Mouse (Mus musculus) heart, embryonic 11.5 days (tissue): ENCODE data around the gene Dqx1. TPM values are rescaled to one million over a fixed set of nuclear protein-coding genes. Genes with fewer than 3 reads are reported as not detected.

Experiments used
- ATAC-seq: fragments of 200-750 bp; cut with Nextera tagmentation; replicated peaks from 2 replicates; pipeline ENCODE4 v1.8.0; 2017; ENCODE audit warnings: moderate library complexity; ENCODE audit not compliant: insufficient number of reproducible peaks, low FRiP score, low TSS enrichment
- H3K27ac ChIP-seq: fragments of 300-500 bp; sonication (generic); 2 replicates; pipeline ENCODE4 v1.5.1; 2014; ENCODE audit warnings: mild to moderate bottlenecking, low read depth, low read length
- H3K27me3 ChIP-seq: fragments of 300-500 bp; sonication (generic); 2 replicates; pipeline ENCODE4 v1.6.1; 2014; ENCODE audit warnings: mild to moderate bottlenecking, low read length, mixed read lengths; ENCODE audit not compliant: control insufficient read depth, insufficient read depth
- H3K36me3 ChIP-seq: fragments of 300-500 bp; sonication (generic); 2 replicates; pipeline ENCODE4 v1.6.1; 2014; ENCODE audit warnings: mild to moderate bottlenecking, low read length, moderate library complexity, mixed read lengths; ENCODE audit not compliant: control insufficient read depth, insufficient read depth
- H3K4me1 ChIP-seq: fragments of 300-500 bp; sonication (generic); 2 replicates; pipeline ENCODE4 v1.6.1; 2014; ENCODE audit warnings: low read length; ENCODE audit not compliant: control insufficient read depth, insufficient read depth
- H3K4me2 ChIP-seq: fragments of 300-500 bp; sonication (generic); 2 replicates; pipeline ENCODE4 v1.6.1; 2014; ENCODE audit warnings: mild to moderate bottlenecking, moderate library complexity
- H3K4me3 ChIP-seq: fragments of 300-500 bp; sonication (generic); 2 replicates; pipeline ENCODE4 v1.5.1; 2014; ENCODE audit warnings: low read depth, low read length
- H3K9ac ChIP-seq: fragments of 300-500 bp; sonication (generic); 2 replicates; pipeline ENCODE4 v1.6.1; 2014; ENCODE audit warnings: mild to moderate bottlenecking, low read depth, low read length, moderate library complexity
- H3K9me3 ChIP-seq: fragments of 300-500 bp; sonication (generic); replicated peaks from 2 replicates; pipeline ENCODE4 v1.6.1; 2016; ENCODE audit warnings: low read length; ENCODE audit not compliant: control insufficient read depth
- WGBS: fragments of 180-500 bp; shearing (Covaris S2); extraction: QIAGEN DNeasy Blood & Tissue Kit; methylation state at CpG from one replicate; pipeline ENCODE4 v1.1.7; 2014; ENCODE audit not compliant: insufficient replicate concordance; 5-methylcytosine and 5-hydroxymethylcytosine counted together
- polyA plus RNA-seq: library from polyadenylated mRNA; unstranded; fragments of >200 nt; fragmentation: Nextera tagmentation; extraction: Ambion mirVana; gene quantifications from 2 replicates; pipeline ENCODE4 v1.2.1, GENCODE M21; 2014

Gene Dqx1
- polyA plus RNA-seq, 1 experiment from 2014 or later, result 0.24 TPM

DNA sequence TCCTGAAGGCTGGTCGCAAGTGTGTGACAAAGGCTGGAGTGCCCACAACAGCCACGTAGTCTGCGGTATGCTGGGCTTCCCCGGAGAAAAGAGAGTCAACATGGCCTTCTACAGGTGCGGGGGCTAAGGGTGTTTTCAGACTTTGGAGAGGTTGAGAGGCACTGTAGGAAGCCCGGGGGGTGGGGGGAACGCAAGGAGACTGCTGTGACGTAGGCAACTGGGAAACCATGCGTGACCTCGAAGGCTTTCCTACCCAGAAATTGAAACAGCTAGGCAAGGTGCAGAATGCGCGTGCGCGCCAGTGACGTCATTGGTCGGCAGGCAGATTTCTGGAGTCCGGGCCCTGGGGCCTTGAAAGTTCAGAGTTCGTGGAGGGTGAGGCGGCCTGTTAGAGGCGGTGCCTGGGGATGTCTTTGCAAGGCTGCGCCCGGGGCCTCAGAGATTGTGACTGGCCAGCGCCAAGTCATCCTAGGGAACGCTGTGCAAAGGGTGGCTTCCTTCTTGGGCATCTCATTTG, 19.1 kb upstream of the Dqx1 start:
- H3K4me2 ChIP-seq, result peak overlapping the region; percentile 47
- no peaks in the 10 kb centered on the region for H3K36me3 ChIP-seq
- H3K4me3 ChIP-seq, result peak overlapping the region; percentile 14
- peak; percentile 71 for ATAC-seq
- whole genome bisulfite sequencing, result 10% methylated on average over 24 of the region's 24 CpGs
- H3K27me3 ChIP-seq, result peaks cover 27% of the 10 kb centered on the region
- no peak overlapping the region for H3K27ac ChIP-seq
- H3K9me3 ChIP-seq, result no peaks in the 10 kb centered on the region
- no peak overlapping the region; the same call in 1 of the 2 replicates for H3K9ac ChIP-seq
- H3K4me1 ChIP-seq, result peaks cover 17% of the 10 kb centered on the region

DNA sequence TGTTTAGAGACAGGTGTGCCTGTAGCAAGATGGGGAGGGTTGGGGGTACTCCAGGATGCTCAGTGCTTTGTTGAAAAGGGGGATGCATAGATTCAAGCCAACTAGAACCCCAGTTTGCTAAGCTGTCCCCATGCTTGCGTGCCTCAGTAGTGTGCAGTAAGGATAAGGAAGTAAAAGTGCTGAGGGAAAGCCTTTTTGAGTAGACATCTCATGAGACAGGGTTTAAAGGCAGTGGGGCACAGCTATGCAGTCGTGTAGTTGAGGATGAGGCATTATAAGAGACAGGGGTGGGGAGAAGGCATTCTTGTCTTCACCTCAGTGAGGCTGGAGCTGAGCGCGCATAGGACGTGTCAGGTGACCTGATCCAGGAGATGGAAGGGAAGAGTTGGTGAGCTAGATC, 17.0 kb upstream of the Dqx1 start:
- H3K9me3 ChIP-seq, result no peaks in the 10 kb centered on the region
- 75% methylated on average over 5 of the region's 5 CpGs for WGBS
- no peak overlapping the region for H3K4me3 ChIP-seq
- no peak overlapping the region for H3K27ac ChIP-seq
- no peak overlapping the region for H3K9ac ChIP-seq
- ATAC-seq, result no peak
- peaks cover 16% of the 10 kb centered on the region for H3K27me3 ChIP-seq
- H3K36me3 ChIP-seq, result no peaks in the 10 kb centered on the region
- H3K4me1 ChIP-seq, result peaks cover 15% of the 10 kb centered on the region
- no peak overlapping the region for H3K4me2 ChIP-seq

DNA sequence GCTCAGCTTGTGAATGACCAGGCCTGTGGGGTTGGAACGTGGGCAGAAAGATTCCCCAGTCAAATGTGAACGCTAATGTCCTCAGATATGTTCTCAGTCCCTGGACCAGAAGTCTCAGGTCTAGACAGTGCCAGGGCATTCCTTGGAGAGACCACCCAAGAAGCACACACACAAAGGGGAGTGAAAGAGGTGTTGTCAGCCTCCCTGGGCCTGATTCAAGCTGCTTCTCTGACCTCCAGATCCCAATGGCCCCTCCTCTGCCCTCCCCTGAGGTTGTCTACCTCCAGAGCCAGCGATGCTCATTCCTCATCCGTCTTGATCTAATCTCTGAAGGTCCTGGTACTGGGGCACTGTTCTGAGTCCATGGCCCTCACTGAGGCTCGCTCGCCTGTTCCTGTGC, 14.1 kb upstream of the Dqx1 start:
- no peak overlapping the region for H3K4me2 ChIP-seq
- no peak overlapping the region for H3K4me3 ChIP-seq
- H3K27ac ChIP-seq, result no peak overlapping the region
- ATAC-seq, result no peak
- H3K27me3 ChIP-seq, result peaks cover 11% of the 10 kb centered on the region
- H3K4me1 ChIP-seq, result peaks cover 13% of the 10 kb centered on the region
- no peaks in the 10 kb centered on the region for H3K9me3 ChIP-seq
- H3K9ac ChIP-seq, result no peak overlapping the region
- no peaks in the 10 kb centered on the region for H3K36me3 ChIP-seq
- WGBS, result 54% methylated on average over 6 of the region's 6 CpGs

DNA sequence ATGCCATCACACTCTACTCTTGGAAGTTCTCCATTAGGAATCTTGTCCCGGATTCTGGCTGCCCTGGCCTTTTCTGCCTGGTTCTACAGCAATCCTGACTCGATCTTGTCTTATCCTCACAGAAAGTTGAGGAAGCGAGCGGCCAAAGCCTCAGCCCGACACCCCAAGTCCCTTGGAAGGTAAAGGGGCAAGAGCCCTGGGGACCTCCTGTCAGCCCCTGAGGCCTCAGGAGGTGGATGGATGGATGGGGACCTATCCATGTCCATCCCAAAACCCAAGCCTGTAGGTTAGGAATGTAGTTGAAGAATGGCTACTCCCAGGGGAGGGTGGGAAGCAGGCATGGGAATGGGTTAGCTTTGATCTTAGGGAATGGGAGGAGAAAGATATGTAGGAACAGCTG, 13.7 kb upstream of the Dqx1 start:
- no peak overlapping the region for H3K9ac ChIP-seq
- no peaks in the 10 kb centered on the region for H3K9me3 ChIP-seq
- H3K27me3 ChIP-seq, result peaks cover 15% of the 10 kb centered on the region
- H3K4me1 ChIP-seq, result peaks cover 11% of the 10 kb centered on the region
- H3K4me3 ChIP-seq, result no peak overlapping the region
- H3K27ac ChIP-seq, result no peak overlapping the region
- WGBS, result 76% methylated on average over 5 of the region's 5 CpGs
- H3K4me2 ChIP-seq, result no peak overlapping the region
- no peaks in the 10 kb centered on the region for H3K36me3 ChIP-seq
- no peak for ATAC-seq

DNA sequence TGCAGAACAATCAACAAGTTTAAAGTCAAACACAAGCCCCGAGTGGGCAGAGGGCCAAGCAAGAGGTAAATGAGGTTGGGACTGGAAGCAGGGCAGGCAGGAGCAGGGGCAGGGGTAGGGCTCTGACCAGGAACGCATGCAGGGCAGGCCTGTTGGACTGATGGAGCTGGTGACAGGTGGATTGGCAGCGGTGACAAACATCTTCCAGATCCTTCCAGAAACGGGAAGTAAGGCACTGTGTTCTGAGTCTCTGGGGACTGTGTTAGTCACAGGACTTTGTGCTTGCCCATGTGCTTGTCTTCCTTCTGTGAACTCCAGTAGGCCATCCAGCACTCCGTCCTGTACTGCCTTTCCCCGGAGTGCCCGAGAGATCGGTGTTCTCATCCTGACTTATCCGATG, 12.9 kb upstream of the Dqx1 start:
- Histone ChIP-seq H3K36me3 (no peaks in the 10 kb centered on the region), H3K9ac (no peak overlapping the region), H3K27ac (peak overlapping the region; percentile 54; the same call in 1 of the 2 replicates), H3K27me3 (peaks cover 22% of the 10 kb centered on the region), H3K4me1 (peaks cover 11% of the 10 kb centered on the region), H3K4me3 (no peak overlapping the region), H3K9me3 (no peaks in the 10 kb centered on the region), H3K4me2 (no peak overlapping the region)
- WGBS, result 39% methylated on average over 9 of the region's 9 CpGs
- ATAC-seq, result peak; percentile 68

DNA sequence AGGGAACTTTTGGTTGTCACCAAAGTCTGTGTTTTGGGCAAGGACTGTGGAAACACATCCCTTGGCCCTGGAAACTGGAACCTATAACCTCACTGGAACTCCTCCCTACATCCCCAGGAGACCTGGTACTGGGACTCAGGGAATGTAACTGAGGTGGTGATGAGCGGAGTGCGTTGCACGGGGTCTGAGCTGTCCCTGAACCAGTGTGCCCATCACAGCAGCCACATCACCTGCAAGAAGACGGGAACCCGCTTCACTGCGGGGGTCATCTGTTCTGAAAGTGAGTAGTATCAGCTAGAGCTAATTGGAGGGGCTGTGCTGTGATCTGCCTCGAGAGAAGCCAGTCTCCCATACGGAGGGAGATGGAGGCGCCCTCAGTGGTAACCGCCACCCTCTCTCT, 8.3 kb upstream of the Dqx1 start:
- no peak overlapping the region for H3K4me3 ChIP-seq
- no peak overlapping the region for H3K4me2 ChIP-seq
- peaks cover 10% of the 10 kb centered on the region for H3K4me1 ChIP-seq
- 0 out of 2 replicates have a peak, but pooled peaks cover 3% of the 10 kb centered on the region for H3K36me3 ChIP-seq
- no peak overlapping the region for H3K9ac ChIP-seq
- peaks cover 18% of the 10 kb centered on the region for H3K27me3 ChIP-seq
- WGBS, result 59% methylated on average over 10 of the region's 10 CpGs
- H3K9me3 ChIP-seq, result no peaks in the 10 kb centered on the region
- ATAC-seq, result no peak
- H3K27ac ChIP-seq, result no peak overlapping the region

DNA sequence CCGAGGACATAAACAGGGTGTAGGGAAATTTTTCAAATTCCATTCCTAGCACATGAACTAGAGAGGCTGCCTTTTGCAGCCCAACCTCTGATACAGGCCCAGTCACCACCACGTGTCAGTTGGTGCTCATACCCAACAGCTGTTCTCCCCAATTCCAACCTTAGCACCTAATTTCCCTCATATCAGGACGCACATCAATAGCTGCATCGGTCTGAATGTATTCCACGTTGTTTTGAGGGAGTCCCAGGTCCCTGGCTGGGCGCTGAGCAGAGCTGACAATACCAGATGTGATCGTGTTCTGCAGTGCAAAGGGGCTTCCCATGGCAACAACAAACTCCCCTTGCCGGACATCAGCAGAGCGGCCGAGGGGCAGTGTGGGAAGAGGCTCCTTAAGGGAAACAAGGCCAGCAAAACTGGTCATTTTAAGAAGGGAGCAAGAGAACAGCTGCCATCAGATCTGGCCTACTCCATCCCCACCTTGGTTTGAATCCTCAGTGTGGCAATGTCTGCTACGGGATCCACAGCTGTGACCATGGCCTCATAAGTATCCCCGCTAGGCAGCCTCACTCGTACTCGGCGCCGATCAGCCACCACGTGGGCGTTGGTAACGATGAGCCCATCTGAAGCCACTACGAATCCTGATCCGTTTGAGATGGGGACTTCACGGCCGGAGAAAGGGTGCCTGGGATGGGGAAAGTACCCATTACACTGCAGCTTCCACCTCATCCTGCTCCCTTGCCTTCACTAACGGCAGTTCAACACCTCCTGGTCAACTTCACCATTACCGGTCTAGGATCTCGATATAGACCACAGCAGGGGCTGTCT, 4.3 kb upstream of the Dqx1 start:
- H3K4me3 ChIP-seq, result peak overlapping the region; percentile 96
- peak overlapping the region; percentile 97 for H3K9ac ChIP-seq
- H3K27ac ChIP-seq, result peak overlapping the region; percentile 83
- H3K4me1 ChIP-seq, result peaks cover 17% of the 10 kb centered on the region
- no peak for ATAC-seq
- peak overlapping the region; percentile 81 for H3K4me2 ChIP-seq
- no peaks in the 10 kb centered on the region for H3K9me3 ChIP-seq
- peaks cover 7% of the 10 kb centered on the region; the same call in 1 of the 2 replicates for H3K36me3 ChIP-seq
- H3K27me3 ChIP-seq, result peaks cover 18% of the 10 kb centered on the region
- WGBS, result 2% methylated on average over 26 of the region's 26 CpGs

DNA sequence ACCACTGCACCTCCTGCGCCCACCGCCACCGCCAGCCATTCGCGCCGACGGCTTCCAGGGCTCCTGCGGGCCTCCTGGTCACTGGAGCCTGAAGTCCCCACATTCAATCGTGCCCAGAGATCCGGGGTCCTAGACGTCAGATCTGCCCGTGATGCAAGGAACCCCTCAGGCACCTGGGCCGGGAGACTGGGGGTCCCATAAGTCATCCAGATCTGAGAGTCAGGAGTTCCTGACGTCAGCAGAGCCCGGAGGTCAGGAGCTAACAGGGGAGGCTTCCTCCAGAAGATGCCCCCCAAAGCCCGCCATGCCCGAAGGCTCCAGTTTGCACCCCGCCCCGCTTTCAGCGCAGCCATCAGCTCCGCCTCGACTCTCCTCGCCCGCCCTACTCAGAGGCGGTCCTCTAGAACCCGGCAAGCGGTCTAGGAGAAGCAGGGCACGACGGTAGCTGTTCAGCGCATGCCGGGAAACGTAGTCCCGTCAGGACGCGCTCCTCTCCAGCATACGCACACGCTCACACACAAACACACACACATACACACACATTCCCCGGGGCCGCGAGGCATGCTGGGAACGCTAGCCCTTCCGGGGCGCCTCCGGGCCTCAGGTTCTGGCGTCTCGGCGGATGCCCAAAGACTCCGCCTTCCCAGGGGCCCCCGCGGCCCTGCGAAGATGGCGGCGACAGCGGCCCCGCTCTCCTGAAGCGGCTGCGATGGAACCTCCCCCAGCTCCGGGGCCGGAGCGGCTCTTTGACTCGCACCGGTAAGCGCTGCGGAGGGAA, 3.4 kb upstream of the Dqx1 start, which contains the start of gene Aup1:
Aup1 (plus strand) TSS at position 448 of the 778 bp plus-strand sequence.
- under 1% methylated on average over 63 of the region's 64 CpGs for WGBS
- Histone ChIP-seq H3K4me1 (peaks cover 17% of the 10 kb centered on the region), H3K4me3 (peak within 1 kb of the TSS; percentile 96), H3K9ac (peak within 1 kb of the TSS; percentile 97), H3K27me3 (peaks cover 10% of the 10 kb centered on the region), H3K9me3 (no peaks in the 10 kb centered on the region), H3K4me2 (peak within 1 kb of the TSS; percentile 81), H3K27ac (peak within 1 kb of the TSS; percentile 83), H3K36me3 (peaks cover 7% of the 10 kb centered on the region; the same call in 1 of the 2 replicates)
- ATAC-seq, result peak; percentile 93
